1 mouse cellular context compared by ENCODE assay signal in genomic region chr2:62685934-62686333, GRCm38 (mm10).
TF ChIP-seq lines count a peak whose summit lies in the region.

No protein-coding gene starts in this region.

TF ChIP-seq in MEL, 35 proteins besides CTCF, POLR2A, EP300 and RAD21:
- TF ChIP-seq ZKSCAN1 (IDR thresholded peaks at IDR 0.05; ENCODE audit: low read depth, low read length) (no peak), CHD1 (IDR thresholded peaks at IDR 0.05; ENCODE audit: low read depth, low read length) (no peak), MYB (IDR thresholded peaks at IDR 0.05; ENCODE audit: low read depth, low read length) (no peak), HCFC1 (IDR thresholded peaks at IDR 0.05; ENCODE audit: low read depth, low read length) (no peak), USF2 (IDR thresholded peaks at IDR 0.05; ENCODE audit: borderline replicate concordance in 1 of 2, insufficient read depth in 1 of 2, low read depth in 1 of 2, low read length in 2 of 2) (no peak), USF1 (IDR thresholded peaks at IDR 0.05; ENCODE audit: low read depth, low read length) (no peak), TAL1 (IDR thresholded peaks at IDR 0.05; ENCODE audit: low read length) (no peak), MYC (IDR thresholded peaks at IDR 0.05; ENCODE audit: low read depth, low read length) (no peak), NRF1 (IDR thresholded peaks at IDR 0.05; ENCODE audit: insufficient read depth, low read depth, low read length, poor library complexity, severe bottlenecking) (no peak), GABPA (IDR thresholded peaks at IDR 0.05; ENCODE audit: low read depth, low read length) (no peak), TBP (IDR thresholded peaks at IDR 0.05; ENCODE audit: low read depth, low read length) (no peak), NELFE (IDR thresholded peaks at IDR 0.05; ENCODE audit: low read depth, low read length) (no peak)
